Mouse (Mus musculus) right cerebral cortex, adult 2 months (tissue): ENCODE data around the gene Ptma.
"Not testable (repeated sequence)": the region's sequence is repeated elsewhere in the genome, so short reads cannot be mapped to it uniquely, and the experiment has no call there.

Experiments
- DNase-seq, 2 experiments: peaks; one replicate each; pipeline ENCODE4 v3.0.0; 2021 to 2022; ENCODE audit warnings: low spot score in 2 of 2

Gene Ptma

GRCm38 (mm10) chr1:86526116-86526788, at the start of gene Ptma:
Gene Ptma, plus strand, starts transcription at chr1:86526726.
- DNase-seq = peak; percentile 98 to 99

- no peak for DNase-seq
These were observed 48.7 kb upstream of the Ptma start for GRCm38 (mm10) chr1:86477738-86478285.

- DNase-seq = no peak
These were observed 47.3 kb upstream of the Ptma start for GRCm38 (mm10) chr1:86479099-86479825.

GRCm38 (mm10) chr1:86480288-86480687, 46.2 kb upstream of the Ptma start:
- DNase-seq = no peak

GRCm38 (mm10) chr1:86480735-86481447, 45.6 kb upstream of the Ptma start:
- no peak for DNase-seq

GRCm38 (mm10) chr1:86481468-86481867, 45.1 kb upstream of the Ptma start:
- DNase-seq = no peak

GRCm38 (mm10) chr1:86482288-86482687, 44.2 kb upstream of the Ptma start:
- DNase-seq = no peak

- no peak for DNase-seq
These were observed 43.8 kb upstream of the Ptma start for GRCm38 (mm10) chr1:86482761-86483160.

- no peak for DNase-seq
These were observed 41.2 kb upstream of the Ptma start for GRCm38 (mm10) chr1:86485346-86485745.

GRCm38 (mm10) chr1:86485858-86486257, 40.7 kb upstream of the Ptma start:
- not testable (repeated sequence) for DNase-seq

GRCm38 (mm10) chr1:86486703-86487294, 39.7 kb upstream of the Ptma start:
- DNase-seq = no peak

- DNase-seq = peak; percentile 100
These were observed 39.1 kb upstream of the Ptma start for GRCm38 (mm10) chr1:86487295-86487907.

- no peak for DNase-seq
These were observed 38.6 kb upstream of the Ptma start for GRCm38 (mm10) chr1:86487908-86488314.

- DNase-seq = no peak
These were observed 38.2 kb upstream of the Ptma start for GRCm38 (mm10) chr1:86488326-86488725.

- DNase-seq = no peak
These were observed 37.8 kb upstream of the Ptma start for GRCm38 (mm10) chr1:86488774-86489173.

- DNase-seq = no peak
These were observed 36.6 kb upstream of the Ptma start for GRCm38 (mm10) chr1:86489901-86490300.

GRCm38 (mm10) chr1:86490697-86491096, 35.8 kb upstream of the Ptma start:
- no peak for DNase-seq

GRCm38 (mm10) chr1:86491533-86492094, 34.9 kb upstream of the Ptma start:
- DNase-seq = no peak

- DNase-seq = no peak
These were observed 34.1 kb upstream of the Ptma start for GRCm38 (mm10) chr1:86492095-86493070.

- no peak for DNase-seq
These were observed 32.7 kb upstream of the Ptma start for GRCm38 (mm10) chr1:86493783-86494182.
